Mouse (Mus musculus): ENCODE measurements around the gene Aurka. TPM values are rescaled to one million over a fixed set of nuclear protein-coding genes. Genes with fewer than 3 reads are reported as not detected.
A peak's percentile ranks its signal among the peaks of the same experiment; 100 is the strongest.

Gene Aurka
- total RNA-seq, 1 experiment: 104 TPM

GRCm38 (mm10) chr2:172394052-172394392, 23.7 kb upstream of the Aurka start:
- DNase-seq (ENCODE audit: low read depth, low spot score): no peak
- peak overlapping the region; percentile 2 to 25; a peak in 3 of 4 replicates for H3K4me3 ChIP-seq (ENCODE audit: insufficient read depth in 1 of 2, low read depth in 1 of 2, low read length in 2 of 2, poor library complexity in 1 of 2, severe bottlenecking in 1 of 2)
- H3K27ac ChIP-seq (ENCODE audit: insufficient read depth, low read depth, low read length, poor library complexity, severe bottlenecking): no peak overlapping the region
- no peak for TF ChIP-seq HCFC1 (IDR thresholded peaks at IDR 0.05; ENCODE audit: borderline replicate concordance, insufficient read depth, low read length)
- TF ChIP-seq ZNF384 (IDR thresholded peaks at IDR 0.05; ENCODE audit: low read depth, low read length): no peak
- no peak for TF ChIP-seq ZC3H11A (IDR thresholded peaks at IDR 0.05; ENCODE audit: borderline replicate concordance, low read depth, low read length)
- no peak for TF ChIP-seq MAFK (IDR thresholded peaks at IDR 0.05; ENCODE audit: insufficient read depth, low read depth, low read length)
- no peak for TF ChIP-seq CHD2 (IDR thresholded peaks at IDR 0.05; ENCODE audit: low read depth, low read length)
- H3K9me3 ChIP-seq (ENCODE audit: control insufficient read depth, insufficient read depth, low read depth, low read length): no peaks in the 10 kb centered on the region
- no peaks in the 10 kb centered on the region for H3K36me3 ChIP-seq (ENCODE audit: control insufficient read depth, insufficient read depth, low read length, poor library complexity, severe bottlenecking)
- no peak overlapping the region for H3K9ac ChIP-seq (ENCODE audit: insufficient read depth, low read depth, low read length, poor library complexity, severe bottlenecking)
- H3K4me1 ChIP-seq (ENCODE audit: control insufficient read depth in 2 of 2, insufficient read depth in 2 of 2, low read length in 2 of 2, poor library complexity in 1 of 2): peaks cover 5 to 33% of the 10 kb centered on the region in 2 experiments
- in situ Hi-C loops (cut with MboI; ENCODE audit: low sequenced_read_pairs in 2 of 2, unreplicated experiment in 2 of 2): no loop called here

GRCm38 (mm10) chr2:172393391-172394051, 23.2 kb upstream of the Aurka start, which contains the start of gene Cass4:
TSS of gene Cass4 (plus strand) at chr2:172393794.
- TF ChIP-seq HCFC1 (IDR thresholded peaks at IDR 0.05; ENCODE audit: borderline replicate concordance, insufficient read depth, low read length) (no peak), ZC3H11A (IDR thresholded peaks at IDR 0.05; ENCODE audit: borderline replicate concordance, low read depth, low read length) (no peak), ZNF384 (IDR thresholded peaks at IDR 0.05; ENCODE audit: low read depth, low read length) (peak; percentile 86), MAFK (IDR thresholded peaks at IDR 0.05; ENCODE audit: insufficient read depth, low read depth, low read length) (no peak)
- Histone ChIP-seq H3K27ac (ENCODE audit: insufficient read depth, low read depth, low read length, poor library complexity, severe bottlenecking) (no peak within 1 kb of the TSS; the same call in 1 of the 2 replicates), H3K36me3 (ENCODE audit: control insufficient read depth, insufficient read depth, low read length, poor library complexity, severe bottlenecking) (no peaks in the 10 kb centered on the region), H3K4me3 (ENCODE audit: insufficient read depth in 1 of 2, low read depth in 1 of 2, low read length in 2 of 2, poor library complexity in 1 of 2, severe bottlenecking in 1 of 2) (peak within 1 kb of the TSS; percentile 2 to 25), H3K9me3 (ENCODE audit: control insufficient read depth, insufficient read depth, low read depth, low read length) (no peaks in the 10 kb centered on the region), H3K4me1 (ENCODE audit: control insufficient read depth in 2 of 2, insufficient read depth in 2 of 2, low read length in 2 of 2, poor library complexity in 1 of 2) (peaks cover 3 to 29% of the 10 kb centered on the region in 2 experiments; a peak in 2 of 4 replicates), H3K9ac (ENCODE audit: insufficient read depth, low read depth, low read length, poor library complexity, severe bottlenecking) (no peak within 1 kb of the TSS)
- DNase-seq (ENCODE audit: low read depth, low spot score): no peak
- in situ Hi-C loops (cut with MboI; ENCODE audit: low sequenced_read_pairs in 2 of 2, unreplicated experiment in 2 of 2): no loop called here

GRCm38 (mm10) chr2:172392041-172392521, 21.7 kb upstream of the Aurka start:
- in situ Hi-C loops (cut with MboI; ENCODE audit: low sequenced_read_pairs in 2 of 2, unreplicated experiment in 2 of 2): no loop called here
- Histone ChIP-seq H3K9me3 (ENCODE audit: control insufficient read depth, insufficient read depth, low read depth, low read length) (no peaks in the 10 kb centered on the region), H3K27ac (ENCODE audit: insufficient read depth, low read depth, low read length, poor library complexity, severe bottlenecking) (no peak overlapping the region), H3K4me3 (ENCODE audit: insufficient read depth in 1 of 2, low read depth in 1 of 2, low read length in 2 of 2, poor library complexity in 1 of 2, severe bottlenecking in 1 of 2) (no peak overlapping the region), H3K4me1 (ENCODE audit: control insufficient read depth in 2 of 2, insufficient read depth in 2 of 2, low read length in 2 of 2, poor library complexity in 1 of 2) (peaks cover 3 to 26% of the 10 kb centered on the region in 2 experiments; a peak in 2 of 4 replicates), H3K36me3 (ENCODE audit: control insufficient read depth, insufficient read depth, low read length, poor library complexity, severe bottlenecking) (no peaks in the 10 kb centered on the region), H3K9ac (ENCODE audit: insufficient read depth, low read depth, low read length, poor library complexity, severe bottlenecking) (no peak overlapping the region)
- DNase-seq (ENCODE audit: low read depth, low spot score): no peak
- TF ChIP-seq MAFK (IDR thresholded peaks at IDR 0.05; ENCODE audit: insufficient read depth, low read depth, low read length) (no peak), CHD2 (IDR thresholded peaks at IDR 0.05; ENCODE audit: low read depth, low read length) (no peak)

DNA sequence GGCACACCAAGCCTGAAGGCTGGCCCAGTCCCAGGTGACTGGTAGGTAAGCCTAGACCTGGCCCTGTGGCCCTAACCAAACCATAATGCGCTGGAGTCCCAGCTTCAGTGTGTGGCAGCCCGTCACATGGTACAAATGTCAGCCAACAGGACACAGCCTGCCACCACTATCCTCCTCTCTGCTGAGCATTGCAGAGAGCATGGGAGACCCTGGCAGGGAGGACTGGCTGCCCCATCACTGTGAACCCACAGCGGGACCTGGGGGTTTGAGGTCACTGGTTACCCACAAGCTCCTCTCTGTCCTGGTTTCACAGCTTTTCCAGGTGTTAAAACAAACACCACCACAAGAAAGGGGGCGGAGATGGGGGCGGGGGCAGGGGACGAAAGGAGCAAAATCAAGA, 20.0 kb upstream of the Aurka start:
- Histone ChIP-seq H3K9ac (ENCODE audit: insufficient read depth, low read depth, low read length, poor library complexity, severe bottlenecking) (no peak overlapping the region), H3K9me3 (ENCODE audit: control insufficient read depth, insufficient read depth, low read depth, low read length) (no peaks in the 10 kb centered on the region), H3K27ac (ENCODE audit: insufficient read depth, low read depth, low read length, poor library complexity, severe bottlenecking) (no peak overlapping the region), H3K4me1 (ENCODE audit: control insufficient read depth in 2 of 2, insufficient read depth in 2 of 2, low read length in 2 of 2, poor library complexity in 1 of 2) (peaks cover 0 to 18% of the 10 kb centered on the region in 2 experiments; a peak in 1 of 4 replicates), H3K4me3 (ENCODE audit: insufficient read depth in 1 of 2, low read depth in 1 of 2, low read length in 2 of 2, poor library complexity in 1 of 2, severe bottlenecking in 1 of 2) (no peak overlapping the region), H3K36me3 (ENCODE audit: control insufficient read depth, insufficient read depth, low read length, poor library complexity, severe bottlenecking) (no peaks in the 10 kb centered on the region)
- TF ChIP-seq HCFC1 (IDR thresholded peaks at IDR 0.05; ENCODE audit: borderline replicate concordance, insufficient read depth, low read length): no peak
- TF ChIP-seq MAFK (IDR thresholded peaks at IDR 0.05; ENCODE audit: insufficient read depth, low read depth, low read length): no peak
- no peak for TF ChIP-seq CHD2 (IDR thresholded peaks at IDR 0.05; ENCODE audit: low read depth, low read length)
- TF ChIP-seq ZC3H11A (IDR thresholded peaks at IDR 0.05; ENCODE audit: borderline replicate concordance, low read depth, low read length): no peak
- TF ChIP-seq ZNF384 (IDR thresholded peaks at IDR 0.05; ENCODE audit: low read depth, low read length): no peak
- DNase-seq (ENCODE audit: low read depth, low spot score): no peak
- in situ Hi-C loops (cut with MboI; ENCODE audit: low sequenced_read_pairs in 2 of 2, unreplicated experiment in 2 of 2): no loop called here
